Mouse (Mus musculus) testis, postnatal 10 days (tissue): ENCODE measurements at regions not wholly inside any gene's neighbourhood (a gene's known extent, or its start where the extent isn't known, plus 50 kb on each side); places are given as distances from the start of the nearest gene placed in this dataset.

Experiments used
- DNase-seq: peaks from one replicate; pipeline ENCODE4 v3.0.0; 2021; ENCODE audit warnings: low spot score

DNA sequence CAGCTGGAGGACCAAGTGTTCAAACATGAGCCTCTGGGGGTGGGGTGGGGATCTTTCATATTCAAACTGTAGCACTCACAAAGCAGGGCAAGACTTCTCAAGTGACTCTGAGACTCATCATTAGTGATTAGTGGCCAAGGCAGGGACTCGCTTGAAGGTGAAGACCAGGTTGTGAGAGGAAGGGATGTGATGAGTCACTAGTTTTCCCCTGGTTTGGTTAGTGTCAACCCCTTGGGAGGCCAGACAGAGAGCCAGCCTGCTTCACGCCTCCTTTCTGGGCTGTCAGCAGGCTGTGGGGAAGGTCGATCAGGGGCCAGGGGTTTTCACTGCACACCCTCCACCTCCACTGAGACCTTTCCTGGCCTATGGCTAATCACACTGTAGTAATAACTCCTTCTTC lies 65.2 kb downstream of the Slc30a10 start:
- DNase-seq = no peak

GRCm38 (mm10) chr1:185524020-185524419 lies 69.4 kb downstream of the Slc30a10 start:
- DNase-seq = no peak

DNA sequence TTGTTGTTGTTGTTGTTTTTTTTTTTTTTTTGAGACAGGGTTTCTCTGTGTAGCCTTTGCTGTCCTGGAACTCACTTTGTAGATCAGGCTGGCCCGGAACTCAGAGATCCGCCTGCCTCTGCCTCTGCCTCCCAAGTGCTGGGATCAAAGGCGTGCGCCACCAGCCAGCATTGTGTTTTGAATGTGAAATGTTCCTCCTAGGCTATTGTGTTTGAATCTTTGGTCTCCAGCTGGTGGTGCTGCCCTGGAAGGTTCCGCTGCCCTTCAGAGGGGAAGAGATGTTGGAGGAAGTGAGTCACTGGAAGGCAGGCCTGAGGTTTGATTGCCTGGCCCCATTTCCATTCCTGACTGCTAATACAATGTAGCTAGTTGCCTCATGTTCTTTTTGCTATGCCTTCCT lies 78.8 kb downstream of the Slc30a10 start:
- DNase-seq = no peak

- no peak for DNase-seq
Measured at GRCm38 (mm10) chr1:185534129-185534528, 79.5 kb downstream of the Slc30a10 start.

- no peak for DNase-seq
Measured at GRCm38 (mm10) chr1:185535321-185535720, 80.7 kb downstream of the Slc30a10 start.

DNA sequence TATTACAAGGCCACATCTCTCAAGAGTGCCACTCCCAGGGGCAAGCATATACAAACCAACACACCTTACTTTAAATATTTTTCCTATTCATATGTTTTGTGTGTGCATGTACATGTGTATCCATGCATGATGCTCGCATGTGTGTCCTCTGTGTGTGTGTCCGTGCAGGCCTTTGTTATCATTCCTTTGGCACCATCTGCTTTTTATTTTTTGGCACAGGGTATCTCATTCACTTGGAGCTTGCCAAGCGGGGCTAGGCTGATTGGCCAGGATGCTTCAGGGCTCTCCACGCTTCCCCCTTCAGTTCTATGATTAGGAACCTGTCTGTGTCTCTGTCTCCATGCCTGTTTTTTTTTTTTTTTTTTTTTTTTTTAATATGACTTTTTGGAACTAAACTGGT lies 82.6 kb downstream of the Slc30a10 start:
- no peak for DNase-seq

DNA sequence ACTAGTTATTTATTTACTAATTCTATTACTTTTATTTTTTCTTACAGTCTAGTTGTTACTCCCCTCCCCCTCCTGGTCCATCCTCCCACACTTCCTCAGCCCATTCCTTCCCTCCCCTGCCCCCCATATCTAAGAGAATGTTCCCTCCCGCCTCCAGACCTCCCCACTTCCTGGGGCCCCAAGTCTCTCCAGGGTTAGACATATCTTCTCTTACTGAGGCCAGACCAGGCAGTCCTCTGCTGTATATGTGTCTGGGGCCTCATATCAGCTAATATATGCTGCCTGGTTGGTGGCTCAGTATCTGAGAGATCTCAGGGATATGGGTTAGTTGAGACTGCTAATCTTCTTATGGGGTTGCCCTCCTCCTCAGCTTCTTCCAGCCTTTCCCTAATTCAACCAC lies 84.8 kb downstream of the Slc30a10 start:
- no peak for DNase-seq

GRCm38 (mm10) chr1:185546346-185546745 lies 91.7 kb downstream of the Slc30a10 start:
- no peak for DNase-seq

DNA sequence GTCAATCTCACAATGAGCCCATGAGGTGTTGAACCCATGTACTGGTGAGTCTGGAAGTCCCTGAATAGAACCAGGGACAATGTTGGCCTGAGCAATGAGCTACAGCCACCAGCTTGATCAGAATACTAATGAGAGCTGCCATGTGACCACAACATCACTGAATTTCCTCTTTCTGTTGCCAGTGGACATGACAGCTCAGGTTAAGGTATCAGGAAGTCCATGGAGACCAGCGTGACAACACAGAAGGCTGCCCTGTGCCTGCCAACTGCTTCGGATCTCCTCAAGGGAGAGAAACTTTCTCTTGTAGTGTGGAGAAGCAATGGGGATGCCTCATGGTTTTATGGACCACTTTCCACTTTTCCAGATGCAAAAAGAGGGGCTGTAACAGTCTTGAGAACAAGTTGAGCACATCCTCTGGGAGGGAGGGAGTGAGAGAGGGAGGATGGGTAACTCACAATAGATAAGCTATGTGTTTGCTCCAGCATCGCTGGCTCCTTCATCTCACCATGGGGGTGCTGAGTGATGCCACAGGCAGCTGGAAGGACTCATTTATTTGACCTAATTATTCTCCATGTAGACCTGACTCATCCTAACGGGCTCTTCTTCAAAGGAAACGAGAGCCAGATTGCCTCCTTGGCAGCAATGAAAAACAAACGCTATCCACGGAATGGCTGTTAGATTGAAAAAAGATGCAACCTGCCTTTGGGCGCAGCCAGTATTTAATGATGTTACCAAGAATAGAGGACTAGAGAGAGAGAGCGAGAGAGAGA lies 118.3 kb downstream of the Slc30a10 start:
- DNase-seq = no peak

- DNase-seq = no peak
Measured at GRCm38 (mm10) chr1:185574978-185575377, 120.3 kb downstream of the Slc30a10 start.

- no peak for DNase-seq
Measured at GRCm38 (mm10) chr1:185579824-185580223, 125.2 kb downstream of the Slc30a10 start.

DNA sequence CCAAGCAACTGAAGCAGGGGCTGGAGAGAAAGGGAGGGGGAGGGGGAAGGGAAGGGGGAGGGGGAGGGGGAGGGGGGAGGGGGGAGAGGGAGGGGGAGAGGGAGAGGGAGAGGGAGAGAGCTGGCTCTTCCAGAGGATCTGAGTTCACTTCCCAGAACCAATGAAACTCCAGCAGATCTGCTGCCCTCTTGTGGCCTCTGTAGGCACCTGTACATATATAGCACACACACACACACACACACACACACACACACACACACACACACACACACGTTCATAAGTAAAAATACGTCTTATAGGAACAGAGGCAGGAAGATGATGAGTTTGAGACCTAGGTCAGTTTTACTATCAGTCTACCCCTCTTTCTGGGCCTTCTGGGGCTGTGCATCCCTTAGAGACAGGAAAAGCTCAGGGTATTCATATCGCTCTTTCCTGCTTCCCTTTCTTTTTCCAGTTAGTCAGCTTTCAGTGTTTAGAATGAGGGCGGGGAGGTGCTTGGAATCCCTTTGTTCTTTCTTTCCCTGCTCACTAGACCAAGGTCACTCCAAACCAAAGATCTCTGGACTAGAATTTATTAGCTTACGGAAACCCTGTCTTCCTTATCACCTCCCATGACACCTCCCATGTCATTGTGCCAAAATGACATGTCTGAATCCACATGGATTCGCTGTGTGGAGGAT lies 130.7 kb downstream of the Slc30a10 start:
- DNase-seq = no peak

- no peak for DNase-seq
Measured at GRCm38 (mm10) chr1:185587671-185588347, 133.2 kb downstream of the Slc30a10 start.

DNA sequence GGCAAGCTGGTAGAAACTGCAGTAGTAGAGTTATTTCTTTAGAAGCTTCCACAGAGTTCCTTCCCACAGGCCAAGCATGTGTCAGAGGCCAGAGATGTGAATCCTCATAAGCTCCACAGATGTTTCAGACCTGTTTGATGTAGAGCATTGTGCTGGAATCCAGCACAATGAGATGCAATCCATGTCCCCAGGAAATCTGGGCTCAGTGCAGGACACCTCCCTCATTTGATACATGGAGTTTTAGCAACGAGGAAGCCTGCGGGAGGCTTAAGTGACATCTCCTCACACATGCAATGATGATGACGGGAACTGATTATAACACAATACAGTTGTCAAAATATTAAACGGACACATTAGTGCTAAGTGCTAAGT lies 133.7 kb downstream of the Slc30a10 start:
- DNase-seq = no peak

- no peak for DNase-seq
Measured at GRCm38 (mm10) chr1:185596815-185597214, 142.2 kb downstream of the Slc30a10 start.

DNA sequence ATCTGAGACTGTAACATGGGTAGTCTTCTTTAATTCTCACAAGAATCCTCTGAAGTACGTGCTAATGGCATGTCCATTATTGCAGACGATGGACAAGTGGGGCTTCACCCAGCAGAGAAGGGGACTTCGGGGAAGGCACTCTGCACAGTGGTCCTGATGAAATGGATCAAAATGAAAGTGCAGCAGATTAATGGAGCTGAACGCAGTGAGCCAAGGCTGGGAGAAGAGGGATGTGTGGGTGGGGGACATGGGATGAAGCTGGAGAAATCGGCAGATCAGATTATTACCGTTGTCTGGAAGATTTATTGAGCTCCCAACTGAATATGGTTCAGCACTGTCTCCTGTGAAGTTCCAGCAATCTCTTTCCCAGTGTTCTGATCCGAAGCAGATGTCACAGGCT lies 143.9 kb downstream of the Slc30a10 start:
- no peak for DNase-seq

- DNase-seq = no peak
Measured at GRCm38 (mm10) chr1:185601166-185601565, 146.5 kb downstream of the Slc30a10 start.

DNA sequence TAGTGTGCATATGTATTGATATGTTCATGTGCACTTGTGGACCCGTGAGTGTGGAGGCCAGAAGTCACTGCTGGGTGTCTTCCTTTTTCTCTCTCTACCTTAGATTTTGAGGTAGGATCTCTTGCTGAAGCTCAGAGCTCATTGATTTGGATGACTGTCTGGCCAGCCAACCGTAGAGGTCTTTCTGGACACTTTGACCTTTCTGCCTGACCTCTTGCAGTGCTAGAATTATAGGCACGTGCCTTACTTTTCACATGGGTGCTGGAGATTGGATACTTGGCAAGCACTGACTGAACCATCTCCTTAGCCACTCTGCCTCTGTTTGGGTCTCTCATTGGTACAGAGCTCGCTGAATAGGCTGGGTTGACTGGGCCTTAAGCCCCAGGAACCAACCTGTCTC lies 151.3 kb downstream of the Slc30a10 start:
- DNase-seq = no peak

GRCm38 (mm10) chr1:185607611-185608010 lies 153.0 kb downstream of the Slc30a10 start:
- DNase-seq = no peak

GRCm38 (mm10) chr1:185608440-185608839 lies 153.8 kb downstream of the Slc30a10 start:
- DNase-seq = no peak

GRCm38 (mm10) chr1:185610586-185610985 lies 155.9 kb downstream of the Slc30a10 start:
- peak; percentile 70 for DNase-seq

DNA sequence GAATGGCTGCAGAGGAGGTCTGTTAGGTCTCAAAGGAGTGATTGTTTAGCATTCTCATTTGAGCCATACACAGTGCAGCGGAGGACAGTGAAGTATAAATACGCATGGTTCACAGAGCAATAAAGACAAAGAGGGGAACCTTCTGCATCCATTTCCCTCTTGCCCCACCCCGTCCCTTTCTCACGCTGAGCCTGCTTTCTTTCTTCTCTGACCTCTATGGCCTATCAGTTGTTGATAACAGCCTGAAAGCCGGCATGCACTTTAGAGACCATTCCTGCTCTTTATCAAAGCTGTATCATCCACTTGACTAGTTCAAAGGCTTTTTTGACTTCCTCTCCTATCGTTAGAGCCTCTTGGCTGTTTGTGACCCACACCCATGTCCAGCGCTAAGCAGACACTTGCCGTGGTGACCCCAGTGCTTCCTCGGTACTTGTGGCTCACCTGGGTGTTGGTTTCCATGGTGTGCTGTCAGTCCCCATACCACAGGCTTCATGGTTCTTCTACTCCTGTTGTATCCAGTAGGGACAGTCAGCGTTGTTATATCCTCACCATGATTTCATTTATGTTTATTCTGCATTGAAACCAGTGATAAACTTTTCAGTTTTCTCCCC lies 161.3 kb downstream of the Slc30a10 start:
- DNase-seq = no peak

DNA sequence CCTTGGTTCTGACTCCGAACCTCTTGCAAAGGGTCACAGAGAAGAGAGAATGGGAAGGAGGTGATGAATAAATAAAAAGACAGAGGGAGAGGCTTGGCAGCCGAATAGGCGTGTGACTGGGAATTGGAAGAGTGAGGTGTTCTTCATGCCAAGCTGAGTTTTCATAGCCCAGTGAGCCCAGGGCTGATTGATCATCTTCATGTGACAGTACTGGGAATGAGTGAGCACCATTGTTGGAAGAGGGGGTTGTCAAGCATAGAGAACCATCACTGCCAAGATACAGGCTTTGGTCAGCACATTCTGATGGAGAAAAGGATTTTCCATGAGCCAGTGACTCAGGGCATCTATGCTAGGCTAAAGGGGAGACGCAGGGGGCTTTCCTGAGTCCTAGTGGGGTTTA lies 163.0 kb downstream of the Slc30a10 start:
- DNase-seq = no peak
